Mouse (Mus musculus): ENCODE measurements at regions not wholly inside any gene's neighbourhood (a gene's known extent, or its start where the extent isn't known, plus 50 kb on each side); places are given as distances from the start of the nearest gene placed in this dataset.

DNA sequence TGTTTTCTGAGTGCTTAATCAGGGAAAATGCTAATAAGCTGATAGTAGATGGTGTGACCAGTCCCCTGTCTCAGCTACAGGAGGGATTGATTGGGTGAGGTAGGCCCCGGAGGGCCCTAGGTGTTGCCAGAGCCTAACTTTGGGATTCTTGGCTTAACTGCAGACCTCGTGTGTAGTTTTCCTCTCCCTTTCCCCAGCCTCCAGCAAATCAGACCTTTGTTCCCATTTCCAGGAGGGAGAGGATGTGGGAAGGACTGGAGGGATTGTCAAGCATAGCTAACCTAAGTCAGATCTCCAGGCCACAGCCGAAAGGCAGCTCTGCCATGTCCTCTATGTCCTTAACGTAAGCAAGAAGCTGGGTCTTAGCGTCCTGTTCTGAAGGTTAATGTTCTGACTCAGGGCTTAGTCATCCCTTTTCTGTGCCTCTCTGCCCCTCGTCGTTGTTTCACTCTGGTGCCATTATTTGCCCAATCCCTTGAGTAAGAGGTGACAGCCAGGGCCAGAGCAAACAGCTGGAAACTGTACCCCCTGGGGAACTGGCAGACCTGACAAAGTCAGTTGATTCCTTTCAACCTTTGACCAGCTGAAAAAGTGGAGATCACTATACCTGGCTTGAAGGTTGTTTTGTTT is 83.2 kb upstream of the Sipa1l1 start:
- no peak for TF ChIP-seq CTCF (IDR thresholded peaks at IDR 0.05; ENCODE audit: insufficient read depth, low read depth, low read length)
- TF ChIP-seq POLR2A (IDR thresholded peaks at IDR 0.05; ENCODE audit: insufficient read depth, low read depth, low read length) = no peak
